Mouse (Mus musculus) lung, postnatal 0 days (tissue): ENCODE data around the gene Pum1.

Experiments
- CTCF ChIP-seq: IDR thresholded peaks from 2 replicates; pipeline ENCODE4 v1.5.1; 2016; ENCODE audit warnings: antibody characterized with exemption, mild to moderate bottlenecking
- EP300 ChIP-seq: IDR thresholded peaks from 2 replicates; pipeline ENCODE4 v1.6.1; 2016; ENCODE audit warnings: antibody characterized with exemption, mild to moderate bottlenecking, control low read depth

DNA sequence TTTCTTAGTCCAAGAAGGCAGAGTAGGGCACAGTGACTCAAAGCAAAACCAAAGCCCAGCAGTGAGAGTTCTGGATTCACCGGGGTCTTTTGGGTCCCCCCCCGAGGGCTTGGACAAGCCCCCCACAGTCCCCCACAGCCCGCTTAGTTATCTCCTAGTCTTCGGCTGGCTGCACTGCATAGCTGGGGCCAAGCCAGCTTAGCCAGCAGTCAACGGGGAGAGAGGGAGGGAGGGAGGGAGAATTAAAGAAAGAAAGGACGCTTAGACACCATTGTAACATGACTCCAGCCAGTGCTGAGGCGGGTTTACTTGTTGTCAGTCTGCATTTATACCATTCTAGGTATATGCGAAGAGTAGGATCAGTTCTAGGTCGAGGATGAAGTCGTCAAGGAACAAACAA is 114.5 kb downstream of the Pum1 start:
- TF ChIP-seq CTCF (no peak), EP300 (no peak)
